Mouse (Mus musculus): ENCODE measurements around the gene Fkbp15.

- TF ChIP-seq CTCF (IDR thresholded peaks at IDR 0.05) (no peak), POLR2A (IDR thresholded peaks at IDR 0.05; ENCODE audit: insufficient read depth, low read depth, low read length) (no peak)
Measured at GRCm38 (mm10) chr4:62254551-62254950, 105.8 kb downstream of the Fkbp15 start.
